Mouse (Mus musculus) layer of hippocampus, postnatal 10 days (tissue): ENCODE measurements at regions not wholly inside any gene's neighbourhood (a gene's known extent, or its start where the extent isn't known, plus 50 kb on each side); places are given as distances from the start of the nearest gene placed in this dataset.

Experiments
- DNase-seq, 2 experiments: peaks; one replicate each; pipeline ENCODE4 v3.0.0; 2021; ENCODE audit warnings: low spot score in 2 of 2

DNA sequence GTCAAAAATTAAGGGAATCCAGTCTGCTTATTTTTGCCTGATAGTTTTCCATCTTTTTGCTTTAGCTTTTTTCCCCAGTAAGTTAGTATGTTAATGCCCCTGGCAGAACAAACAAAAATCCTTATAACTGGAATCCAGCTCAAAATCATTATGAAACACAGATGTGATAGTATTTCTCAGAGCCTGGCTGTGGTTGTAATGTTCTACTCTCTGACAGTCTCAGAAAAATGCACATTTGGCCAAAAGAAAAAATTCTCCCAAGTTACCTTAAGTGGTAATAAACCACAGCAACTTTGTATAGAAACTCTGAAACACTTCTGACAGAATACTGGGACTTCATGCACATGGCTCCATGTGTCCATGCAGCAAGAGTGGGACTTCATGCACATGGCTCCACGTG lies 193.5 kb upstream of the Rnd3 start:
- DNase-seq: no peak

- DNase-seq: peak in 1 of 2 experiments; percentile 12
Measured at GRCm38 (mm10) chr2:51334437-51334836, 185.5 kb upstream of the Rnd3 start.

- DNase-seq: no peak
Measured at GRCm38 (mm10) chr2:51327081-51327480, 178.2 kb upstream of the Rnd3 start.

DNA sequence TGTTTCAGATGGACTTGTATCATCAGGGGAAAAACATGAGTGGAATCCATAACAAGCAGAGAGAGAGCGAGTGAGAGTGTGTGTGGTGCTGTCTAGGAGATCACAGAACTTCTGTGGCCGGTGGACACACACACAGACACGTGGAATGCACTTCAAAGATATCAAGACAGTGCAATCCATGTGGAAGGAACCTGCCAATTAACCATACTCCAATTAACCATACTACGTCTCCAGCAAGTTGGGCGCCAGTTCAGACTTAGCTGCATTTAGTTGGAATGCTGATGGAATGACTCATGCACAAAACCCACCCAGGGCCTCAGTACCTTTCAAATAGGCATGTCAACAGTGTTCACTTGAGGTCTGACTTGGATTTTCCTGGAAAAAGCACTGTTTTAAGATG lies 172.8 kb upstream of the Rnd3 start:
- DNase-seq: no peak

DNA sequence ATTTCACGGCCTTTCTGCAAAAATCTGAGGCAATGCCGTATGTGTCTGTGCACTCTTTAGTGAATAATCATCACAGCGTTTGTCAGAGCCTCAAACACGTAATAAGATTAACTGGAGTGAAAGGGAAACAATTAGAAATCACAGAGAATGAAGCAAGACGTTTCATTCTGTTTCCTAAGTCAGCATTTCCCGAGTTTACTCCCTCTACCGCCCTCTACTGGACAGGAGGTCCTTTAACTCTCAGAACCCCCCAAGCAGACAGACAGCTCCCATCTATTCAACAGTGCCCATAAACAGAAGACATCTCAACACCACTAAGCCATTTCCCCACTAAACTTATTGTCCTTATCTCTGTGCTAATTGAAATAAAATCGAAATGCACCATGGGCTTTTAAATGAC lies 167.5 kb upstream of the Rnd3 start:
- no peak for DNase-seq

- no peak for DNase-seq
Measured at GRCm38 (mm10) chr2:51313414-51313813, 164.5 kb upstream of the Rnd3 start.

GRCm38 (mm10) chr2:51306257-51306656 lies 157.3 kb upstream of the Rnd3 start:
- DNase-seq: no peak

DNA sequence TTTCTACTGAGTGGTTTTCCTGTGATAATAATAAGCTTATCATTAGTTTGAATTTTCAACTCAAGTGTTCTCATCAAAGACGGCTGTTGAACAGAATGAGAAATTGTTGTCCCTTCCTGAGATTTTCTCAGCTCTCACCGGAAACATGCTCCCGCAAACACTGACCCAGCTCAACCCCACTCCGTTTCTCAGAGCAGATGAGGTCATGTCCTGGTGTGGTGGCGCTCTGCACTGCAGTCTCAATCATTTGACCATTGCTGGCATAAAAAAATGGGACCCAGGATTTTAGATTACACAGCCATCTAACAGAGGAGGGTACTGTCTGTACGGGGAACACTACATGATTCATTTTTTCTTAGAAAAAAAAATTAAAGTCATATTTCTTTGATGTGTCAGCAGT lies 156.5 kb upstream of the Rnd3 start:
- DNase-seq: no peak

- no peak for DNase-seq
Measured at GRCm38 (mm10) chr2:51304694-51305093, 155.8 kb upstream of the Rnd3 start.

DNA sequence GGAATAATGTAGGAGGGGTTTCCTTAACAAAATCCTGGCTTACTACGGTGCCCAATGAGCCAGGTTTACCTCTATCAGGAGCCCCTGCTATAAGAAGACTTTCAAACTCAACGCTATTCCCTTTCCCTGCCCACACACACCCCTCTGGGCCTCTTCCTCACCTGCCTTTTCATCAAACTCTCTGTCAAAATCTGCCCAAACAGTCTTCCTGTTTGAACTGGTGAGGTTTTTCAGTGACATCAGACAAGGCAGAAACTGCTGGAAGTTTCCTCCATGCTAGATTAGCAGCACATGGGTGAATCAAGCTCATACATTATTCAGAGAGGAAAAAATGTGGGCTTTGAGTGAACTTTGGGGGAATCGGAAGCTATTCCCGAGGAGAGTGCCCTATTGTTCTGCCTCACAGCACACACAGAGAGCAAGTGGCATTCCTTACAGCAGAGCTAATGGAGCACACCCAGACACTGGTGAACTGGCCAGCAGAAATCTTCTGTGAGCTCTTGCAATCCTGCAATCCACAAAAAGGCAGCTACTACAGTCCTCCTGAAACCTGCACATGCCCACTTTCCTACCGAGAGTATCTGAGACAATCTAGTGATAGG lies 141.8 kb upstream of the Rnd3 start:
- DNase-seq: no peak

- DNase-seq: no peak
Measured at GRCm38 (mm10) chr2:51288678-51289077, 139.8 kb upstream of the Rnd3 start.

GRCm38 (mm10) chr2:51285632-51286031 lies 136.7 kb upstream of the Rnd3 start:
- no peak for DNase-seq

DNA sequence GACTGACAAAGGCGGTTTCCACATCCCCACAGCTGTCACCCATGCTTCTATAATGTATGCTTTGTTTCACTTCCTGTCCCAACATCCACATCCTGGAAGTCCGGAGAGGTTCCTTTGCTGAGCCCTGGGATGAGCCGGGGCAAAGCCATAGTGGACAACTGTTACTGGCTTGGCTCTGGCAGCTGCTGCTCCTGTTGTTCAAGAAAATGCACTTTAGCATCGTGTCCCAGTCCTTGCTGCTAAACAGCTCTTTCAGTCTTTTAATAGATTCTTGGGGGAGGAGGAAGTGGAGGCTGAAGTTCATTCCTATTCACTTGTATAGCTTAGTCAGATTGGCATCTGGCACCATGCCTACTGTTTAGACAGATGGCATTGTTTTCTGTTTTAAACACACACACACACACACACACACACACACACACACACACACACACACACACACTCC lies 135.9 kb upstream of the Rnd3 start:
- no peak for DNase-seq

DNA sequence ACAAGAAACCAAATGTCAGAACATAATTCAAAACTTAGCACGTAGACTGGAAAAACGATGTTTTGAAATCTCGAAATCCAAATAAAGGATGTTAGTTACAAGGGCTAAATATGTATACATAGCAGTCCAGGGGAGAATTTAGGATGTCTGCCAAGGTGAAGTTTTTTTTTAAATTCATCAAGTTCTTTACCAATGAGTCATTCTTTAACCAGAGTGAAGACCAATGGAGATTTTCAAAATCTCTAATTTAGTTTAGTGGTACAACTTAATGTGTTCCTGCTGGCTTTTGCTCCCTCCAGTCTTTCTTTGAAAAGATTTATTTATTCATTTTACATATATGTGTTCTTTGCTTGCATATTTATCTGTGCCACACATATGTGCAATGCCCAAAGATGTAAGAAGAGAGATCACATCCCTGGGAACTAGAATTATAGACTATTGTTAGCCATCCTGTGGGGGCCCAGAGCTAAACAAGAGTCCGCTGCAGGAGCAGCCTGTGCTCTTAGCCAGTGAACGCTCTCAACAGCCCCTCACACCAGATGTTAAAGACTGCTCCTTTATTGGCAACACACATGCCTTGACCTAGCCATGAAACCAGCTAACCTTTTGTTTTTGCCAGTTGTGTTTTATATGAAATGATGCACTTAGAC lies 130.6 kb upstream of the Rnd3 start:
- no peak for DNase-seq

DNA sequence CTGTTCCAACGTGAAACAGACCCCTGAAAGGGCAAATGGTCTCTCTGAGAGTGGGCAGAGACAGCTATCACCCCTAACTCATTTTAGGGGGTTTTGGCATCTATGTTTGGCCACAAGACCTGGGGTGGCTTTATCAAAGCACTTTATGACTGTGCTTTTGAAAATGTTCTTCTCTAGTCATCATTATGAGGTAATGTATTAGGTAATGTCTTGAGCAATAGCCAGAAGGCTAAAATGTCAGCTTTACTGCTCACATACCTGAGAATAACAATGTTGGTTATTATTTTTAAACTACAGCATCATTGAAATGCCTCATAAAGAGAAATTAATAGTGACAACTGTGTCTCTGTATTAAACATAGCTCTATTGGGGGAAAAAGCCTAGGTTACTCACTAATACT lies 129.9 kb upstream of the Rnd3 start:
- no peak for DNase-seq

- no peak for DNase-seq
Measured at GRCm38 (mm10) chr2:51278356-51278755, 129.4 kb upstream of the Rnd3 start.

DNA sequence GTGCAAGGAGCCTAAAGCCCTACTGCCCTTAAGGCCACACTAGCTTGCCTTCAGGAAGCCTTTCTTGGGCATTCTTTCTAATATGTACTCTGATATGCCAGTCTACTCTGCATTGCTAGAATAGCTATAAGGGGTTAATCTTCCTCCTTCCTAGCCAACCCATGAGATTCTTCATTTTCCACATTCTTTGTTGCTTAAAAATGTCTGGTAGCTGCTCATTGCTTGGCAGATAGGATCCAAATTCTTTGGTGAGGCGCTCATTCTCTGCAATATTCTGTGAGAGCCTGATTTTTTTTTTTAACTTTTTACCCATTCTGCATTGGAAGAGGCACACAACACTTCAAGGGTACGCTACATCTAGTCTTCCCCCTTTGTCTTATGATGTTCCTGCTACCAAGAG lies 127.7 kb upstream of the Rnd3 start:
- DNase-seq: no peak

DNA sequence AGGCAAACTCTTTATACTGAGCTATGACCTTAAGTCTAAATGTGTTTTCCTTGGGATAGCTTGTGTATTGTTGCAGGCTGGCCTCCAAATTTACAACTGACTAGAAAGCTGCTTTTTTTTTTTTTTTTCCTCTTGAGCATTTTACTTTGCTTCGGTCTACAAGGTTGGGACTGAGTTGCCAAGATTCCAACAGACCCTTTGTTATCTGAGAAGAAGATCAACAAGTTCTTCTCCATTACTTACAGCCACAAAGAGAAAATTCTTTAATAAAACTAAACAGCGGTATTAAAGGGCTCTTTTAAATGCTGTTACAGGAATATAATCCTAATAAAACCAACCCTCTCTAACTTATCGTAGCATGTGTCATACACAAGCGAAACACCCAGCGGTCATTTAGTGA lies 124.4 kb upstream of the Rnd3 start:
- no peak for DNase-seq

- DNase-seq: no peak
Measured at GRCm38 (mm10) chr2:51268532-51268931, 119.6 kb upstream of the Rnd3 start.

DNA sequence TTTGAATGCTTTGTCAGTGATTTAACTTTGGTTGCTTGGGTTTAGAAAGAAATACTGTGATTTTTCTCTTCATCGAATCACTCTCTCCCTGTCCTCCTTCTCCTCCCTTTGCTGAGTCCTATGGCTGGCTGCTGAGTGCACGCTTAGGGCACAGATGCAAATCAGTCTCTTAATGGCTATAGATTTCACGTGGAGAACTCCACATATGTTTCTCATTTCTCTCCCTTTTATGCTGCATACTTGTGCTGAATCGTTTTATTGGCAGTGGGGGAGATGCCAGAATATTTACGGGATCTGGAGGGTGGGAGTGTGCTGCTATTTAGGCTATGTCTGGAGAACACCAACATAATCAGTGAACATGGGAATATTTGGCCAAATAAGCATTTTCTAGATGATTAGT lies 118.8 kb upstream of the Rnd3 start:
- DNase-seq: no peak

DNA sequence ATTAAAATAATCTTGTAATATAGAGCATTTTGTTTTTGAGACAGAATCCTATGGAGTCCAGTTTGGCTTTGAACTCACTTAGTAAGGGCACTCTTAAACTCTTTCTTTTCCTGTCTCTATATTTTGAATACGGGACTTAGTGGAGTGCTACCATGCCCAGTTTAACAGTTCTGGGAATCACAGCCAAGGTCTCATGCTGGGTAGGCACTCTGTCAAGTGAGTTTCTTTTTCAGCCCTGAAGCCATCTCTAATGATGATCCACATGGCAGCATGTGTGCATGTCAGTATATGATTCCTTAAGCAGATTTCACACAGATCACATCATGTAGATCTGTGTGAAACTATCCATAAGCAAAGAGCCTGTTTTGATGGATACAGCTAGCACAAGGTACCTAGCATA lies 113.6 kb upstream of the Rnd3 start:
- DNase-seq: no peak

GRCm38 (mm10) chr2:51250798-51251197 lies 101.9 kb upstream of the Rnd3 start:
- DNase-seq: no peak

- no peak for DNase-seq
Measured at GRCm38 (mm10) chr2:51241573-51241972, 92.7 kb upstream of the Rnd3 start.
